ENCODE assay signal across 17 mouse cellular contexts in the genomic region with DNA sequence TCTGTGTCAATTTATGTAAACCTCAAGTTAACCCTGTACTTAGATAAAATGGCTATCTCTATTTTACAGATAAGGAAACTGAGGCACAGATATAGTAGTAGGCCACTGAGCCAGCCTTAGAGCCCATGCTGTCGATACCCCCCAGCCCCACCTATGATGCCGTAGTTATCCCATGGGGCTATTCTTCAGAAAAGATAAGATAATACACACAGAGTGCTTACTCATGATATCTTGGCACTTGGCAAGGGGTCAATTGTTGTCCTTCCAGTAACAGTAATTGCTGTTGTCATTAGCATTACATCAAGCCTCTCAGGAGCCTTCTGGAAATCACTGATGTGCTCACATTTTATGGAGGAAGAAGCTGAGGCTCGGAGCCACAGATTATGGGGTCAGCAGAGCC.
"Had no signal": no experiment of that assay in that cellular context is flagged by ENCODE, and none has a peak within 500 bp of the region (broad histone marks: within the 10 kb centered on the region; RNA-seq: fewer than 3 reads in every experiment).

No protein-coding gene starts in this region.

- DNase-seq: kidney, adult 2 months; kidney, postnatal 25 days; layer of hippocampus, adult 9-11 months; liver, embryonic 13.5 days; lung, adult 2 months; lung, postnatal 14 days; lung, postnatal 4 days; thymus, adult 18-20 months; thymus, postnatal 36 days had no signal

- H3K27me3 ChIP-seq: liver, embryonic 13.5 days; midbrain, embryonic 12.5 days; midbrain, embryonic 15.5 days; neural tube, embryonic 12.5 days; neural tube, embryonic 15.5 days; stomach, embryonic 15.5 days had no signal

- H3K36me3 ChIP-seq: midbrain, embryonic 12.5 days; midbrain, embryonic 15.5 days; neural tube, embryonic 12.5 days; neural tube, embryonic 15.5 days; stomach, embryonic 15.5 days had no signal

- H3K9me3 ChIP-seq: liver, embryonic 13.5 days; midbrain, embryonic 12.5 days; midbrain, embryonic 15.5 days; neural tube, embryonic 12.5 days; neural tube, embryonic 15.5 days; stomach, embryonic 15.5 days had no signal

- H3K4me1 ChIP-seq: midbrain, embryonic 12.5 days; midbrain, embryonic 15.5 days; neural tube, embryonic 15.5 days; stomach, embryonic 15.5 days had no signal

- H3K27ac ChIP-seq: kidney, postnatal 0 days; layer of hippocampus, adult 2 months; left cerebral cortex, adult 2 months; liver, embryonic 13.5 days; midbrain, embryonic 12.5 days; midbrain, embryonic 15.5 days; neural tube, embryonic 12.5 days; neural tube, embryonic 15.5 days; stomach, embryonic 15.5 days had no signal

- H3K4me3 ChIP-seq: layer of hippocampus, adult 2 months; left cerebral cortex, adult 2 months; liver, embryonic 13.5 days; midbrain, embryonic 12.5 days; midbrain, embryonic 15.5 days; neural tube, embryonic 12.5 days; neural tube, embryonic 15.5 days; stomach, embryonic 15.5 days had no signal

- ATAC-seq: midbrain, embryonic 15.5 days had no signal

- H3K4me2 ChIP-seq: liver, embryonic 13.5 days; midbrain, embryonic 12.5 days; midbrain, embryonic 15.5 days; neural tube, embryonic 12.5 days; neural tube, embryonic 15.5 days; stomach, embryonic 15.5 days had no signal

- H3K9ac ChIP-seq: liver, embryonic 13.5 days; midbrain, embryonic 12.5 days; midbrain, embryonic 15.5 days; neural tube, embryonic 12.5 days; neural tube, embryonic 15.5 days; stomach, embryonic 15.5 days had no signal
